Mouse (Mus musculus): Measurements from ENCODE around the gene Ccdc124. TPM values are rescaled to one million over a fixed set of nuclear protein-coding genes. Genes with fewer than 3 reads are reported as not detected.
A peak's percentile ranks its signal among the peaks of the same experiment; 100 is the strongest.

The Ccdc124 gene
- polyA plus RNA-seq, 1 experiment from 2014 or later, result 155 TPM

GRCm38 (mm10) chr8:70905463-70905830 lies 31.7 kb upstream of the Ccdc124 start:
- Histone ChIP-seq H3K4me1 (ENCODE audit: control insufficient read depth, insufficient read depth, low read length) (peaks cover 11% of the 10 kb centered on the region), H3K27ac (ENCODE audit: low read depth, low read length) (no peak overlapping the region; the same call in 1 of the 2 replicates), H3K36me3 (ENCODE audit: control insufficient read depth, insufficient read depth, low read length) (no peaks in the 10 kb centered on the region), H3K27me3 (ENCODE audit: control insufficient read depth, insufficient read depth, low read length) (no peaks in the 10 kb centered on the region), H3K9ac (ENCODE audit: low read length) (peak overlapping the region; percentile 90), H3K4me2 (ENCODE audit: low read depth) (peak overlapping the region; percentile 97), H3K4me3 (ENCODE audit: low read depth, low read length) (peak overlapping the region; percentile 91), H3K9me3 (ENCODE audit: control insufficient read depth, low read length) (no peaks in the 10 kb centered on the region)
- peak; percentile 22 for ATAC-seq (ENCODE audit: insufficient read depth, low FRiP score, low TSS enrichment)
- WGBS, result 20% methylated on average over 8 of the region's 8 CpGs
- peak; percentile 25 for DNase-seq (ENCODE audit: low spot score)

DNA sequence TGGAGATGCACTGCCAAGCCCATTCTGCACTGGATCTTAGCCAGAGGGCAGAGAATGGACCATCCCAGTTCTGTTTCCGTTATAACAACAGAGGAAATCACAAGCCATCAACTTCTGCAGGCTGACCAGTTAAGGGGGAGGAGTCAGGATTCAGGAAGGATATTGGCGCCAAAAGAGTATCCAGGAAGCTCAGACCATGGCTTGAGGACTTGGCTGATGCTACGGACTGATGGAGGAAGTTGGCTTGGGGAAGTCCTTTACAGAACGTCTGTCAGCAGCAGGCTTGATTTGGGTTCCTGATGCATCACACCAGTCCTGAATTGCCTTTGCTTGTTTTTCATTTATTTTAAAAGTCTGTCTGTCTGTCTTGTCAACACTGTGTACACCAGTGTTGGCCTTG lies 30.8 kb upstream of the Ccdc124 start:
- H3K9ac ChIP-seq (ENCODE audit: low read length), result no peak overlapping the region
- no peaks in the 10 kb centered on the region for H3K9me3 ChIP-seq (ENCODE audit: control insufficient read depth, low read length)
- no peaks in the 10 kb centered on the region for H3K36me3 ChIP-seq (ENCODE audit: control insufficient read depth, insufficient read depth, low read length)
- DNase-seq (ENCODE audit: low spot score) (no peak), ATAC-seq (ENCODE audit: insufficient read depth, low FRiP score, low TSS enrichment) (no peak)
- no peak overlapping the region for H3K4me2 ChIP-seq (ENCODE audit: low read depth)
- peaks cover 11% of the 10 kb centered on the region for H3K4me1 ChIP-seq (ENCODE audit: control insufficient read depth, insufficient read depth, low read length)
- 63% methylated on average over 4 of the region's 4 CpGs for WGBS
- no peak overlapping the region for H3K4me3 ChIP-seq (ENCODE audit: low read depth, low read length)
- H3K27ac ChIP-seq (ENCODE audit: low read depth, low read length), result no peak overlapping the region
- no peaks in the 10 kb centered on the region for H3K27me3 ChIP-seq (ENCODE audit: control insufficient read depth, insufficient read depth, low read length)

DNA sequence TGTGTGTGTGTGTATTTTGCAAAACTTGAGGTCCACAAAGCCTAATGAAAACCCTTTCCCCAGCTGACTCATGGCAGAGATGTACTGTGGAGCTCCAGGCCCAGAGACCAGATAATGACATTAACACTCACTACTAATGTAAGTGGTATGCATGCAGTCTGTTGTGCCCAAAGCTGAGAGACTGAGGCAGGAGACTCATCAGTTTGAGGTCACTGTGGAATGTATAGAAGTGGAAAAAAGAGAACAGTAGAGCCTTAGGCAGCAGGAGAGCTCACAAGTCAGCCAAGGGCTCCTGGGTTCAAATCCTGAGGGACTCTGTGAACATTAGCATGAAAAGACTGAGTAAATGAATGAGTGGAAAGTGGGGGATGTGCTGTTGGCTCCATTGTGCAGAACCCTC lies 29.8 kb upstream of the Ccdc124 start:
- Histone ChIP-seq H3K4me2 (ENCODE audit: low read depth) (no peak overlapping the region), H3K4me3 (ENCODE audit: low read depth, low read length) (no peak overlapping the region), H3K4me1 (ENCODE audit: control insufficient read depth, insufficient read depth, low read length) (peaks cover 11% of the 10 kb centered on the region), H3K36me3 (ENCODE audit: control insufficient read depth, insufficient read depth, low read length) (no peaks in the 10 kb centered on the region), H3K9me3 (ENCODE audit: control insufficient read depth, low read length) (no peaks in the 10 kb centered on the region), H3K9ac (ENCODE audit: low read length) (no peak overlapping the region), H3K27me3 (ENCODE audit: control insufficient read depth, insufficient read depth, low read length) (no peaks in the 10 kb centered on the region), H3K27ac (ENCODE audit: low read depth, low read length) (no peak overlapping the region)
- DNase-seq (ENCODE audit: low spot score) (no peak), ATAC-seq (ENCODE audit: insufficient read depth, low FRiP score, low TSS enrichment) (no peak)

- Histone ChIP-seq H3K4me1 (ENCODE audit: control insufficient read depth, insufficient read depth, low read length) (peaks cover 11% of the 10 kb centered on the region), H3K9me3 (ENCODE audit: control insufficient read depth, low read length) (no peaks in the 10 kb centered on the region), H3K9ac (ENCODE audit: low read length) (peak overlapping the region; percentile 26; the same call in 1 of the 2 replicates), H3K27me3 (ENCODE audit: control insufficient read depth, insufficient read depth, low read length) (no peaks in the 10 kb centered on the region), H3K36me3 (ENCODE audit: control insufficient read depth, insufficient read depth, low read length) (no peaks in the 10 kb centered on the region), H3K4me2 (ENCODE audit: low read depth) (no peak overlapping the region), H3K27ac (ENCODE audit: low read depth, low read length) (no peak overlapping the region), H3K4me3 (ENCODE audit: low read depth, low read length) (no peak overlapping the region)
- DNase-seq (ENCODE audit: low spot score), result no peak
- ATAC-seq (ENCODE audit: insufficient read depth, low FRiP score, low TSS enrichment), result no peak
- 53% methylated on average over 4 of the region's 4 CpGs for WGBS
Measured at GRCm38 (mm10) chr8:70903112-70903511, 29.4 kb upstream of the Ccdc124 start.

GRCm38 (mm10) chr8:70902211-70902610 lies 28.5 kb upstream of the Ccdc124 start:
- DNase-seq (ENCODE audit: low spot score) (no peak), ATAC-seq (ENCODE audit: insufficient read depth, low FRiP score, low TSS enrichment) (no peak)
- no peak overlapping the region for H3K27ac ChIP-seq (ENCODE audit: low read depth, low read length)
- H3K9me3 ChIP-seq (ENCODE audit: control insufficient read depth, low read length), result no peaks in the 10 kb centered on the region
- 43% methylated on average over 5 of the region's 5 CpGs for WGBS
- H3K4me2 ChIP-seq (ENCODE audit: low read depth), result no peak overlapping the region
- peaks cover 11% of the 10 kb centered on the region for H3K4me1 ChIP-seq (ENCODE audit: control insufficient read depth, insufficient read depth, low read length)
- H3K4me3 ChIP-seq (ENCODE audit: low read depth, low read length), result no peak overlapping the region
- no peaks in the 10 kb centered on the region for H3K36me3 ChIP-seq (ENCODE audit: control insufficient read depth, insufficient read depth, low read length)
- H3K27me3 ChIP-seq (ENCODE audit: control insufficient read depth, insufficient read depth, low read length), result no peaks in the 10 kb centered on the region
- H3K9ac ChIP-seq (ENCODE audit: low read length), result no peak overlapping the region

DNA sequence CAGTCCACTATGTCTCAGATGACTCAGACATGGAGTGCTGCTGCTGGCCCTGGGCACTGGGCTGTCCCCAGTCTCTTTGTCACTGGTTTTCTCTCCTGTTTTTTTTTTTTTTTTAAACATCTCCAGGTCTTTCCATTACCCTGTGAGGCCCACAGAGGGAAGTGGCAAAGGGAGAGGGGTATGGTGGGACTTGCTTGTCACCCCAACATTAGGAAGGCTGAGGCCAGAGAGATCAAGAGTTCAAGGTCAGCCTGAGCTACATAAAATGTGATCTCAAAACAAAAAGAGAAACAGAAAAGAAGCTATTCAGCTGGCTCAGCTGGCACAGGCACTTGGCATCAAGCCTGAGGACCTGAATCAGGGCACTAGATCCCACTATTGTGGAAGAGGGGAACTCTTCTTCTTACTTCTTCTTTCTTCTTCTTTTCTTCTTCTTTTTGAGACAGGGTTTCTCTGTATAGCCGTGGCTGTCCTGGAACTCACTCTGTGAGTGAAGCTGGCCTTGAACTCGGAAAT lies 27.2 kb upstream of the Ccdc124 start:
- ATAC-seq (ENCODE audit: insufficient read depth, low FRiP score, low TSS enrichment) (no peak), DNase-seq (ENCODE audit: low spot score) (no peak)
- WGBS, result 82% methylated on average over 2 of the region's 2 CpGs
- Histone ChIP-seq H3K4me1 (ENCODE audit: control insufficient read depth, insufficient read depth, low read length) (peaks cover 8% of the 10 kb centered on the region), H3K4me3 (ENCODE audit: low read depth, low read length) (no peak overlapping the region), H3K9ac (ENCODE audit: low read length) (no peak overlapping the region), H3K4me2 (ENCODE audit: low read depth) (no peak overlapping the region), H3K27ac (ENCODE audit: low read depth, low read length) (no peak overlapping the region), H3K9me3 (ENCODE audit: control insufficient read depth, low read length) (no peaks in the 10 kb centered on the region), H3K36me3 (ENCODE audit: control insufficient read depth, insufficient read depth, low read length) (no peaks in the 10 kb centered on the region), H3K27me3 (ENCODE audit: control insufficient read depth, insufficient read depth, low read length) (no peaks in the 10 kb centered on the region)

GRCm38 (mm10) chr8:70899226-70899625 lies 25.5 kb upstream of the Ccdc124 start:
- Histone ChIP-seq H3K27ac (ENCODE audit: low read depth, low read length) (no peak overlapping the region), H3K4me2 (ENCODE audit: low read depth) (no peak overlapping the region), H3K36me3 (ENCODE audit: control insufficient read depth, insufficient read depth, low read length) (peaks cover 12% of the 10 kb centered on the region), H3K27me3 (ENCODE audit: control insufficient read depth, insufficient read depth, low read length) (no peaks in the 10 kb centered on the region), H3K9me3 (ENCODE audit: control insufficient read depth, low read length) (no peaks in the 10 kb centered on the region), H3K4me1 (ENCODE audit: control insufficient read depth, insufficient read depth, low read length) (peaks cover 5% of the 10 kb centered on the region; the same call in 1 of the 2 replicates), H3K9ac (ENCODE audit: low read length) (no peak overlapping the region), H3K4me3 (ENCODE audit: low read depth, low read length) (no peak overlapping the region)
- 94% methylated on average over 2 of the region's 2 CpGs for WGBS
- ATAC-seq (ENCODE audit: insufficient read depth, low FRiP score, low TSS enrichment), result no peak
- DNase-seq (ENCODE audit: low spot score), result no peak

- H3K4me3 ChIP-seq (ENCODE audit: low read depth, low read length), result 0 out of 2 replicates have a peak overlapping the region, but pooled peaks have one; percentile 88
- H3K9me3 ChIP-seq (ENCODE audit: control insufficient read depth, low read length), result no peaks in the 10 kb centered on the region
- peaks cover 5% of the 10 kb centered on the region; the same call in 1 of the 2 replicates for H3K4me1 ChIP-seq (ENCODE audit: control insufficient read depth, insufficient read depth, low read length)
- H3K36me3 ChIP-seq (ENCODE audit: control insufficient read depth, insufficient read depth, low read length), result peaks cover 14% of the 10 kb centered on the region
- no peak for DNase-seq (ENCODE audit: low spot score)
- H3K4me2 ChIP-seq (ENCODE audit: low read depth), result no peak overlapping the region
- H3K9ac ChIP-seq (ENCODE audit: low read length), result no peak overlapping the region
- no peak for ATAC-seq (ENCODE audit: insufficient read depth, low FRiP score, low TSS enrichment)
- H3K27ac ChIP-seq (ENCODE audit: low read depth, low read length), result no peak overlapping the region
- H3K27me3 ChIP-seq (ENCODE audit: control insufficient read depth, insufficient read depth, low read length), result no peaks in the 10 kb centered on the region; the same call in 1 of the 2 replicates
- 44% methylated on average over 2 of the region's 2 CpGs for WGBS
Measured at GRCm38 (mm10) chr8:70898661-70899198, 25.0 kb upstream of the Ccdc124 start.

GRCm38 (mm10) chr8:70897681-70898413 lies 24.1 kb upstream of the Ccdc124 start:
- Histone ChIP-seq H3K9me3 (ENCODE audit: control insufficient read depth, low read length) (no peaks in the 10 kb centered on the region), H3K9ac (ENCODE audit: low read length) (peak overlapping the region; percentile 77), H3K4me1 (ENCODE audit: control insufficient read depth, insufficient read depth, low read length) (peaks cover 5% of the 10 kb centered on the region; the same call in 1 of the 2 replicates), H3K27ac (ENCODE audit: low read depth, low read length) (peak overlapping the region; percentile 17; the same call in 1 of the 2 replicates), H3K36me3 (ENCODE audit: control insufficient read depth, insufficient read depth, low read length) (peaks cover 14% of the 10 kb centered on the region), H3K27me3 (ENCODE audit: control insufficient read depth, insufficient read depth, low read length) (peaks cover 7% of the 10 kb centered on the region), H3K4me3 (ENCODE audit: low read depth, low read length) (peak overlapping the region; percentile 88), H3K4me2 (ENCODE audit: low read depth) (peak overlapping the region; percentile 84)
- WGBS, result 0% methylated on average over 20 of the region's 20 CpGs
- peak; percentile 87 for DNase-seq (ENCODE audit: low spot score)
- peak; percentile 62 for ATAC-seq (ENCODE audit: insufficient read depth, low FRiP score, low TSS enrichment)
